Mouse (Mus musculus) stomach, postnatal 0 days (tissue): ENCODE results near the gene BC029722.

Source experiments
- CTCF ChIP-seq: IDR thresholded peaks from 2 replicates; pipeline ENCODE4 v1.5.1; 2016; ENCODE audit warnings: antibody characterized with exemption, low read depth, mild to moderate bottlenecking, moderate library complexity
- EP300 ChIP-seq: optimal IDR thresholded peaks from 2 replicates; pipeline ENCODE3; 2016; ENCODE audit warnings: antibody characterized with exemption

- TF ChIP-seq CTCF: no peak
- TF ChIP-seq EP300: no peak
Measured at GRCm38 (mm10) chr2:155776824-155777687, 42.2 kb downstream of the BC029722 start.
